Mouse (Mus musculus) heart, postnatal 0 days (tissue): ENCODE results near the gene Tiparp. TPM values are rescaled to one million over a fixed set of nuclear protein-coding genes. Genes with fewer than 3 reads are reported as not detected.
A peak's percentile ranks its signal among the peaks of the same experiment; 100 is the strongest.

Experiments
- ATAC-seq: fragments of 200-750 bp; cut with Nextera tagmentation; 2 replicates; pipeline ENCODE4 v1.8.0; 2017; ENCODE audit warnings: low read depth, moderate number of reproducible peaks, moderate library complexity; ENCODE audit not compliant: insufficient read depth
- DNase-seq: peaks from one replicate; pipeline ENCODE4 v3.0.0-alpha.2; 2016; ENCODE audit warnings: low spot score
- H3K27ac ChIP-seq: fragments of 300-500 bp; sonication (generic); 2 replicates; pipeline ENCODE4 v1.5.1; 2014; ENCODE audit warnings: low read depth, mild to moderate bottlenecking
- H3K27me3 ChIP-seq: fragments of 300-500 bp; sonication (generic); 2 replicates; pipeline ENCODE4 v1.6.1; 2014; ENCODE audit warnings: low read length, mixed read lengths; ENCODE audit not compliant: control insufficient read depth, insufficient read depth
- H3K36me3 ChIP-seq: fragments of 300-500 bp; sonication (generic); replicated peaks from 2 replicates; pipeline ENCODE4 v1.6.1; 2014; ENCODE audit warnings: low read length, mixed read lengths; ENCODE audit not compliant: control insufficient read depth, insufficient read depth
- H3K4me1 ChIP-seq: fragments of 300-500 bp; sonication (generic); 2 replicates; pipeline ENCODE4 v1.6.1; 2014; ENCODE audit warnings: antibody characterized with exemption; ENCODE audit not compliant: control insufficient read depth, insufficient read depth
- H3K4me2 ChIP-seq: fragments of 300-500 bp; sonication (generic); 2 replicates; pipeline ENCODE4 v1.6.1; 2014; ENCODE audit warnings: low read depth, mild to moderate bottlenecking, low read length, moderate library complexity
- H3K4me3 ChIP-seq: fragments of 300-500 bp; sonication (generic); 2 replicates; pipeline ENCODE4 v1.5.1; 2014; ENCODE audit warnings: low read depth, low read length
- H3K9ac ChIP-seq: fragments of 300-500 bp; sonication (generic); replicated peaks from 2 replicates; pipeline ENCODE4 v1.6.1; 2014; ENCODE audit warnings: low read depth, low read length, mixed read lengths
- H3K9me3 ChIP-seq: fragments of 300-500 bp; sonication (generic); replicated peaks from 2 replicates; pipeline ENCODE4 v1.6.1; 2016; ENCODE audit warnings: low read length; ENCODE audit not compliant: control insufficient read depth
- CTCF ChIP-seq: IDR thresholded peaks from 2 replicates; pipeline ENCODE4 v1.5.1; 2016; ENCODE audit warnings: antibody characterized with exemption, control low read depth, low read depth
- EP300 ChIP-seq: IDR thresholded peaks from 2 replicates; pipeline ENCODE4 v1.6.1; 2016; ENCODE audit warnings: antibody characterized with exemption, low read depth
- WGBS: fragments of 180-500 bp; shearing (Covaris S2); extraction: QIAGEN DNeasy Blood & Tissue Kit; methylation state at CpG from one replicate; pipeline ENCODE4 v1.1.7; 2014; 5-methylcytosine and 5-hydroxymethylcytosine counted together
- polyA plus RNA-seq: library from polyadenylated mRNA; unstranded; fragments of >200 nt; fragmentation: Nextera tagmentation; extraction: Ambion mirVana; gene quantifications from 2 replicates; pipeline ENCODE4 v1.2.1, GENCODE M21; 2015
- total RNA-seq: library from RNA; depleted of rRNA; stranded (reverse); fragments of >200 nt; gene quantifications from 2 replicates; pipeline ENCODE4 v1.2.3, GENCODE M21; 2014; ENCODE audit warnings: low replicate concordance; rRNA removed

Tiparp gene
- 12.8 and 21.8 TPM in 2 replicates for total RNA-seq
- 14.2 and 15.2 TPM in 2 replicates for polyA plus RNA-seq

DNA sequence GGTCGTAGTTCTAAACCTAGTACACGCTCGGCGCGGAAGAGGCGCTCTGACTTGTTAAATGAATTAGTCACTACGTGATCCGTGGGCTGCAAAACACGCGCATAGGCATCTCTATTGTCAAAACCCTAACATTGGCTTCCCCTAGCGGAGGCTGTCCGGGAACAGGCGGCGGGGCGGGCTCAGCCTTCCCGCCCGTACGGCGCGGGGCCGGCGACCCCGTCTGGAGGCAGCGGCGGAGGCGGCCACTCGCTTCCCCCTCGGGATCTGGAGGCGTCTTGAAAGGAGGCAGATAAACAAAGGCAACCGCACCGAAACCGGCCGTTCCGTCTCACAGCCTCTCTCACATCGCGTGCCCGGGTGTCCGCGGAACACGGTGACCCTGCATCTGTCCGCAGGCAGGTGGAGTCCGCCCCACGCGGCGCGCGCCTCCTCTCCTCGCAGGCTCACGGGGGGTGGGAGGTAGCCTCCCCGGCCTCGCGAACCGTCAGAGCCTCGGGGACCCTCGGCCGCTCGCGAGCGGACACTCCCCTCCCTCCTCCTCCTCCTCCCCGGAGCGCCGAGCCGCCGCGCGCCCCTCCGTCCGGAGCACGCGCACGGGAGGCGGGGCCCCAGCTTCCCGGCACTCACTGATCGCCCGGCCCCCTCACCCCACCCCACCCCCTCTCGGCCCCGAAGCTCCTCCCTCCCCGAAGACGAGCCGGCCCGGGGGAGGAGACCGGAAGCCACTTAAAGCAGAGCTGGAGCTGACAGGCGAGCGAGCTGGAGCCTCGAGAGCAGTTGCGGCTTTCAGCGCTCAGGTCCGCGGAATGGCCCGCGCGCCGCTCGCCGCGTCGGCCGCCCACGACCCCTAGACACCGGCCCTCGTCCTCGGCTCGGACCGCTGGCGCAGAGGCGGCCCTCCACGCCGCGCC lies at the start of gene Tiparp:
TSS of gene Tiparp (plus strand) at position 720 of the 911 bp plus-strand sequence.
- Histone ChIP-seq H3K27ac (peak within 1 kb of the TSS; percentile 97), H3K4me3 (peak within 1 kb of the TSS; percentile 92), H3K4me2 (peak within 1 kb of the TSS; percentile 91), H3K36me3 (peaks cover 14% of the 10 kb centered on the region), H3K27me3 (no peaks in the 10 kb centered on the region), H3K4me1 (no peaks in the 10 kb centered on the region), H3K9ac (peak within 1 kb of the TSS; percentile 84), H3K9me3 (no peaks in the 10 kb centered on the region)
- under 1% methylated on average over 80 of the region's 109 CpGs for WGBS
- ATAC-seq (peak; percentile 95), DNase-seq (peak; percentile 96)
- TF ChIP-seq EP300 = peak; percentile 37; the same call in 1 of the 2 replicates
- peak; percentile 45 for TF ChIP-seq CTCF

DNA sequence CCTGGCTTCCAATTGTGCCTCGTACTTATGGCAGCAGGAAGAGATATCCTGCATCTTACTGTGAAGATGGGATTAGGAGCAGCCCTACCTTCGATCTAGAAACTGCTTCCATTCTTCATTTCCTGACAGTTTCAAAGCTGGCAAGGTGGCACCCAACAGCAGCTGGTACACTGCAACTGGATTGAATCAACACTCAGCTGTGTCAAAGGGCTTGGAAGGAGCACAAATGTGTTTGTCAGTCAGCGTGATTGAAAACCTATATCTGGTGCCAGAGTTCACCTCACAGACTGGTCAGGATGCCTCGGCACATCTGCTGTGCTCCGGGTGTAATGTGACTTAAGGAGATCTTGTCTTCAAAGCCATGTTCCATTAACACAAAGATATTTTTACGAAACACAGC lies 47.5 kb upstream of the Tiparp start:
- Histone ChIP-seq H3K4me2 (no peak overlapping the region), H3K4me3 (no peak overlapping the region), H3K9ac (no peak overlapping the region), H3K4me1 (peaks cover 10% of the 10 kb centered on the region), H3K9me3 (peaks cover 9% of the 10 kb centered on the region; the same call in 1 of the 2 replicates), H3K27ac (no peak overlapping the region), H3K27me3 (no peaks in the 10 kb centered on the region), H3K36me3 (no peaks in the 10 kb centered on the region)
- no peak for DNase-seq
- no peak for TF ChIP-seq EP300
- TF ChIP-seq CTCF = no peak
- no peak for ATAC-seq
- WGBS = 67% methylated on average over 6 of the region's 6 CpGs

DNA sequence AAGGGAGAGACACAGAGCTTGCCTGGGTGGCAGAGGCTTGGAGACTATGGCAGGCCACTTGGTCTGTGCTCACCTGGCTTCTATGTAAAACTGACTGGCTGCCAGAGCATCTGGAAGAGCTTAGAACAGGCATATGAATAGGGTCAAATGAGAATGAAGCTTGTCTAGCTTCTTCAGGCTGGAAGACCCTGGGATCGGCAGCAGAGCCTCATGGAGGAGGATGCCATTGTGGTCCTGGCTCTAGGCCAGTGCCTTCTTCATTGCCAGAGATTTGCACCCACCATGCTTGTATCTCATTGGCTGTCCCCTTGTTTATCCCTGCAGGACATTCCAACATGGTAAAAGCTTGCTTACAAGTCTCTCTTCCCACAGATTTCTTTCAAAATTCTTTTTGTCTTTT lies 45.9 kb upstream of the Tiparp start:
- Histone ChIP-seq H3K36me3 (no peaks in the 10 kb centered on the region), H3K27me3 (no peaks in the 10 kb centered on the region), H3K4me3 (no peak overlapping the region), H3K9ac (no peak overlapping the region), H3K27ac (no peak overlapping the region), H3K9me3 (peaks cover 9% of the 10 kb centered on the region; the same call in 1 of the 2 replicates), H3K4me2 (no peak overlapping the region), H3K4me1 (peaks cover 10% of the 10 kb centered on the region)
- DNase-seq (no peak), ATAC-seq (no peak)
- no peak for TF ChIP-seq EP300
- TF ChIP-seq CTCF = no peak
- 21% methylated on average over 1 of the region's 1 CpGs for WGBS

DNA sequence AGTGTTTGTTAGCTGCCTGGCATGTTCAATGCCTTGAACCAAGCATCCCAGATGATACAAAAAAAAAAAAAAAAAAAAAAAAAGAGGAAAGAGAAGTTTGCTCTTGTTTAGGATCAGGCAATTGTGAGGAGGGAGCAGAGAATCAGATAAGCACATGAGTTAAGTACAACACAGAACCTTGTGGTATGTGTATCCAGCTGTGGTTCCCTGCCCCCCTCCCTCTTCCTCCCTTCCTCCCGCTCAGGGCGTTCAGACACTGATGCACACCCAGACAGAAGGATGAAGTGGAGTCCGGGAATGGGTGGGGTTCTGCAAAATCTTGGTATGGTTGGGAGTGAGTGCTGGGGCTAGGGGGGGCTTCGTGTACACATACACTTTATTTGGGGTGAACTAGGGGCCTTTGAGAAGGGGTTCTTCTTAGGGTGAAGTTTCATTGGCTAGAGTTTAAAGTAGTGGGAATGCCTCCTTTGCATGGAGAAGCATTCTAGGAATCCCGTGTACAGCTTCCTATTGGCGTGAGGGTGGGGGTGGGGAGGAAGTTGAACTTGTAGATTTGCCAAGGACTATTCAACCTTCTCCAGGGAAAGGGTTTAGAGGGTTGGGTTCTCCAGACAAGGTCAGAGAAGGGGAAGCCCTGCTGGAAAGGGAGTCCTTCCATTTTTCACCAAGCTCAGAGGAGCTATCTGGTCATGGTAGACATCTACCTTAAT lies 45.4 kb upstream of the Tiparp start:
- H3K4me1 ChIP-seq = peaks cover 10% of the 10 kb centered on the region
- 33% methylated on average over 6 of the region's 6 CpGs for WGBS
- TF ChIP-seq EP300 (no peak), CTCF (no peak)
- 0 out of 2 replicates have a peak overlapping the region, but pooled peaks have one; percentile 38 for H3K27ac ChIP-seq
- peaks cover 9% of the 10 kb centered on the region; the same call in 1 of the 2 replicates for H3K9me3 ChIP-seq
- H3K4me3 ChIP-seq = no peak overlapping the region
- no peaks in the 10 kb centered on the region for H3K27me3 ChIP-seq
- no peak overlapping the region for H3K9ac ChIP-seq
- H3K36me3 ChIP-seq = no peaks in the 10 kb centered on the region
- ATAC-seq (peak; percentile 63), DNase-seq (peak; percentile 54)
- H3K4me2 ChIP-seq = 0 out of 2 replicates have a peak overlapping the region, but pooled peaks have one; percentile 1

DNA sequence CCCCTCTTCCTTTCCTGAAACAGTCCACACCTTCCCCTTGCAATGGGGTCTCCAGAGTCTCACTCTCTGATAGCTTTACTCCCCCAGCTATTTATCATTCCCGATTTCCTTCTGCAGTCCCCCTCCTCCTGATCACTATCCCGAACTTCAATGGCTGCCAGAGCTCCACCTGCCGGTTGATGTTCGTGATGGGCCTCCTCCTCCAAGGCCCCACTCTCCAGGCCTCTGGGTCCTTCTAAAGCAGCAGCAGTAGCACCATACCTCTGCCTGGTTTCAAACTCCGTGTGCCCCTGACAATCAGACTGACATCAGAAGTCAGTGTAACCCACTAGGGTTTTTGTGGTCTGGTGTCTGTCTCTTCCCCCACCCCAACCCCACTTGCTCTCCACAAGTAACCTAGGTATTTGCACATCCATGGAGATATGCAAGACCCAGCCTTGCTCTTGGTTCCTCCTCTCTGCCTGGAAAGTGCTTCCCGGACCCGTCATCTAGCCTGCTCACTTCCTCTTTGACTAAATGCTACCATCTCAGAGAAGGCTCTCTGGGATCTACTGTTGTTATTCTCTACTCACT lies 44.0 kb upstream of the Tiparp start:
- ATAC-seq = no peak
- H3K9me3 ChIP-seq = peaks cover 9% of the 10 kb centered on the region; the same call in 1 of the 2 replicates
- no peak overlapping the region for H3K4me3 ChIP-seq
- DNase-seq = no peak
- H3K4me2 ChIP-seq = no peak overlapping the region
- no peaks in the 10 kb centered on the region for H3K27me3 ChIP-seq
- no peaks in the 10 kb centered on the region for H3K36me3 ChIP-seq
- H3K4me1 ChIP-seq = peaks cover 10% of the 10 kb centered on the region
- H3K9ac ChIP-seq = no peak overlapping the region
- H3K27ac ChIP-seq = no peak overlapping the region
- no peak for TF ChIP-seq CTCF
- no peak for TF ChIP-seq EP300
- 60% methylated on average over 7 of the region's 7 CpGs for WGBS
